Mouse (Mus musculus): ENCODE measurements around the gene Vmn2r44. TPM values are rescaled to one million over a fixed set of nuclear protein-coding genes. Genes with fewer than 3 reads are reported as not detected.
"Not testable (repeated sequence)": the region's sequence is repeated elsewhere in the genome, so short reads cannot be mapped to it uniquely, and the experiment has no call there.

Gene Vmn2r44
- not detected for total RNA-seq (2021)

DNA sequence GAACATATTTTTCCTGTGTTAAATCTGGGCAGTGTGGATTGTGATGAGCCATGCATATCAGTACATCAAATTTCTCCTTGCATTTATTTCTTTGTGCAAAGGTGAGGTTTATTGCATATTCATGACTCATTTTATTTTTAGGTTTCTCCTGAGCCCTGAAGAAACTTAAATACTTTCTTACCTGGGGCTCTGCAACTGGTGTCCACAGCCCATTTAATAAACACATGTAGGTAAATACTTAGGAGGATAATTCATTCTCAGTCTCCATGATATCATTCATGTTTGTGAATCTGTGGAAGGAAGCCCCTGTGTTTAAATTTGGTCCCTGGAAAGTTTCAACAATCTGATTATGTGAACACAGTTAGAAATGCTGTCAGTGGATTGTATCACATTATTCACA, at the start of gene Vmn2r44:
Vmn2r44 (minus strand) TSS at position 101 of the 400 bp plus-strand sequence.
- intact Hi-C loops (cut with DNase I); DNase-seq: not testable (repeated sequence)

GRCm38 (mm10) chr7:8357879-8358278, 25.3 kb downstream of the Vmn2r44 start:
- intact Hi-C loops (cut with DNase I) = not testable (repeated sequence)
- DNase-seq = peak in 1 of 2 experiments; percentile 6

Other genes starting within 250 kb of the Vmn2r44 start
- gene Vmn2r41, start 221.7 kb downstream of the Vmn2r44 start, total RNA-seq (2021) = not detected
- not detected for gene Vmn2r42, start 183.0 kb downstream of the Vmn2r44 start, total RNA-seq (2021)
- not detected for gene Vmn2r43, start 122.7 kb downstream of the Vmn2r44 start, total RNA-seq (2021)
- gene Vmn2r45, start 105.7 kb upstream of the Vmn2r44 start, total RNA-seq (2021) = not detected